Mouse (Mus musculus) erythroblast, adult 5-6 weeks (primary cell): ENCODE measurements around the gene Msh5. TPM values are rescaled to one million over a fixed set of nuclear protein-coding genes. Genes with fewer than 3 reads are reported as not detected.

Experiments used
- ATAC-seq: replicated peaks from 2 replicates; pipeline ENCODE4 v1.8.0; 2016; ENCODE audit warnings: moderate number of reproducible peaks, mild to moderate bottlenecking, moderate TSS enrichment, inconsistent platforms; ENCODE audit not compliant: poor library complexity, low FRiP score, severe bottlenecking
- total RNA-seq, 2 experiments: library from RNA; stranded (forward) in 1 of 2; stranded (reverse) in 1 of 2; fragments of 150-400 nt in 1 of 2; fragments of 200-764, 138-1000 nt in 1 of 2; gene quantifications; 2 replicates each; pipeline versions ENCODE4 v1.2.3 to v1.2.4; 2015 to 2017; ENCODE audit warnings: low replicate concordance in 2 of 2

Gene Msh5
- total RNA-seq, 2 experiments from 2014 or later, result 0.38 to 5.7 TPM

DNA sequence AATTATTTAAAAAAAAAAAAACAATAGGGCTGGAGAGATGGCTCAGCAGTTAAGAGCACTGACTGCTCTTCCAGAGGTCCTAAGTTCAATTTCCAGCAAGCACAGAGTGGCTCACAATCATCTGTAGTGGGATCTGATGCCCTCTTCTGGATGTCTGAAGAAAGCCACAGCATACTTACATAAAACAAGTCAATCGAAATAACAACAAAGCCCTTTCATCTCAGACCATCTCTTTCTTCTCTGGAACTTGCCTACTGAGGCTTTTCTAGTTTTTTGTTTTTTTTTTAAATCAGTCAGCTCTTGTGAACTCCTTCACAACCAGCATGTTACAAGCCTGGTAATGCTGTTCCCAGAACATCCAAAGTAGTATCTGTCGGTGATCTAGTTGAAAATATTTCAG lies 65.9 kb downstream of the Msh5 start:
- no peak for ATAC-seq

DNA sequence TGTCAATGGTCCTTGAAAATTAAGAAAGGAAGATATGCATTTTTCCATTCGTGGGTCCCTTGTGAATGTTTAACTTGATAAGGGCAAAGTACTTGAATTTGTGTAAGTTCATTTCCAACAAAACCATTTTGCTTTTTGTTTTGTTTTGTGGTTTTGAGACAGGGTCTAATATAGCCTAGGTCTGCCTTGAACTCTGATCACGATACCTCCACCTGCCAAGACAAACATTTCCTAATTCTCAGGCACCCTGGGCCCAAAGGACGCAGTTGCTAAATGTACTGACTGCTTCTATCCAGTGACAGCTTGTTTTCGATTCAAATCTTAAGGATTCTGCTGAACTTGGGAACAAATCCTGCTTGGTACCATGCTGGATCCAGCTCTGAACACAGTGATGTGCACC lies 66.9 kb downstream of the Msh5 start:
- ATAC-seq, result no peak

Other genes with a start within 250 kb of the Msh5 start
Only the 30 nearest of the 46 such genes appear.
- 18.8 and 19.9 TPM in 2 replicates for gene Ehmt2, start 148.3 kb downstream of the Msh5 start, total RNA-seq (2015; ENCODE audit: low replicate concordance)
- gene Ehmt2, start 148.3 kb downstream of the Msh5 start, total RNA-seq (2017; ENCODE audit: low replicate concordance), result 18.8 and 22.0 TPM in 2 replicates
- gene Slc44a4, start 132.3 kb downstream of the Msh5 start, total RNA-seq (2015; ENCODE audit: low replicate concordance), result not detected in 2 replicates
- not detected in 2 replicates for gene Slc44a4, start 132.3 kb downstream of the Msh5 start, total RNA-seq (2017; ENCODE audit: low replicate concordance)
- gene Neu1, start 115.5 kb downstream of the Msh5 start, total RNA-seq (2015; ENCODE audit: low replicate concordance), result 12.3 and 12.9 TPM in 2 replicates
- 7.0 and 8.7 TPM in 2 replicates for gene Neu1, start 115.5 kb downstream of the Msh5 start, total RNA-seq (2017; ENCODE audit: low replicate concordance)
- 4.0 and 7.3 TPM in 2 replicates for gene Hspa1b, start 87.5 kb downstream of the Msh5 start, total RNA-seq (2015; ENCODE audit: low replicate concordance)
- 4.3 and 7.9 TPM in 2 replicates for gene Hspa1b, start 87.5 kb downstream of the Msh5 start, total RNA-seq (2017; ENCODE audit: low replicate concordance)
- not detected in 2 replicates for gene Gm20481, start 76.8 kb downstream of the Msh5 start, total RNA-seq (2015; ENCODE audit: low replicate concordance)
- gene Gm20481, start 76.8 kb downstream of the Msh5 start, total RNA-seq (2017; ENCODE audit: low replicate concordance), result not detected in 2 replicates
- gene Hspa1a, start 74.6 kb downstream of the Msh5 start, total RNA-seq (2015; ENCODE audit: low replicate concordance), result 1.5 and 2.9 TPM in 2 replicates
- 5.0 and 5.4 TPM in 2 replicates for gene Hspa1a, start 74.6 kb downstream of the Msh5 start, total RNA-seq (2017; ENCODE audit: low replicate concordance)
- gene Hspa1l, start 74.0 kb downstream of the Msh5 start, total RNA-seq (2015; ENCODE audit: low replicate concordance), result not detected in 2 replicates
- not detected in 2 replicates for gene Hspa1l, start 74.0 kb downstream of the Msh5 start, total RNA-seq (2017; ENCODE audit: low replicate concordance)
- gene Lsm2, start 64.9 kb downstream of the Msh5 start, total RNA-seq (2015; ENCODE audit: low replicate concordance), result 46.8 and 50.3 TPM in 2 replicates
- 11.2 and 16.7 TPM in 2 replicates for gene Lsm2, start 64.9 kb downstream of the Msh5 start, total RNA-seq (2017; ENCODE audit: low replicate concordance)
- gene Vars, start 45.8 kb downstream of the Msh5 start, total RNA-seq (2015; ENCODE audit: low replicate concordance), result 24.4 and 33.4 TPM in 2 replicates
- 37.4 and 45.0 TPM in 2 replicates for gene Vars, start 45.8 kb downstream of the Msh5 start, total RNA-seq (2017; ENCODE audit: low replicate concordance)
- not detected in 2 replicates for gene Vwa7, start 30.2 kb downstream of the Msh5 start, total RNA-seq (2015; ENCODE audit: low replicate concordance)
- gene Vwa7, start 30.2 kb downstream of the Msh5 start, total RNA-seq (2017; ENCODE audit: low replicate concordance), result not detected in 2 replicates
- 2.3 TPM in 1 of 2 replicates, not detected in the other for gene Sapcd1, start 18.7 kb downstream of the Msh5 start, total RNA-seq (2015; ENCODE audit: low replicate concordance)
- gene Sapcd1, start 18.7 kb downstream of the Msh5 start, total RNA-seq (2017; ENCODE audit: low replicate concordance), result not detected in 2 replicates
- gene Clic1, start 3.2 kb upstream of the Msh5 start, total RNA-seq (2015; ENCODE audit: low replicate concordance), result 74.6 and 85.9 TPM in 2 replicates
- gene Clic1, start 3.2 kb upstream of the Msh5 start, total RNA-seq (2017; ENCODE audit: low replicate concordance), result 66.9 and 68.8 TPM in 2 replicates
- gene Ddah2, start 12.3 kb upstream of the Msh5 start, total RNA-seq (2015; ENCODE audit: low replicate concordance), result 1.0 and 1.7 TPM in 2 replicates
- 2.2 TPM in 1 of 2 replicates, not detected in the other for gene Ddah2, start 12.3 kb upstream of the Msh5 start, total RNA-seq (2017; ENCODE audit: low replicate concordance)
- not detected in 2 replicates for gene Ly6g6c, start 18.6 kb upstream of the Msh5 start, total RNA-seq (2015; ENCODE audit: low replicate concordance)
- not detected in 2 replicates for gene Ly6g6c, start 18.6 kb upstream of the Msh5 start, total RNA-seq (2017; ENCODE audit: low replicate concordance)
- gene Mpig6b, start 19.4 kb upstream of the Msh5 start, total RNA-seq (2015; ENCODE audit: low replicate concordance), result 0.42 TPM in 1 of 2 replicates, not detected in the other
- not detected in 2 replicates for gene Mpig6b, start 19.4 kb upstream of the Msh5 start, total RNA-seq (2017; ENCODE audit: low replicate concordance)
- gene Ly6g6e, start 30.2 kb upstream of the Msh5 start, total RNA-seq (2015; ENCODE audit: low replicate concordance), result not detected in 2 replicates
- gene Ly6g6e, start 30.2 kb upstream of the Msh5 start, total RNA-seq (2017; ENCODE audit: low replicate concordance), result not detected in 2 replicates
- gene Ly6g6d, start 31.3 kb upstream of the Msh5 start, total RNA-seq (2015; ENCODE audit: low replicate concordance), result not detected in 2 replicates
- gene Ly6g6d, start 31.3 kb upstream of the Msh5 start, total RNA-seq (2017; ENCODE audit: low replicate concordance), result 1.4 TPM in 1 of 2 replicates, not detected in the other
- gene Ly6g6f, start 38.9 kb upstream of the Msh5 start, total RNA-seq (2015; ENCODE audit: low replicate concordance), result not detected in 2 replicates
- not detected in 2 replicates for gene Ly6g6f, start 38.9 kb upstream of the Msh5 start, total RNA-seq (2017; ENCODE audit: low replicate concordance)
- 28.1 and 36.8 TPM in 2 replicates for gene Abhd16a, start 42.5 kb upstream of the Msh5 start, total RNA-seq (2015; ENCODE audit: low replicate concordance)
- gene Abhd16a, start 42.5 kb upstream of the Msh5 start, total RNA-seq (2017; ENCODE audit: low replicate concordance), result 33.3 and 63.0 TPM in 2 replicates
- gene Ly6g5c, start 61.5 kb upstream of the Msh5 start, total RNA-seq (2015; ENCODE audit: low replicate concordance), result not detected in 2 replicates
- gene Ly6g5c, start 61.5 kb upstream of the Msh5 start, total RNA-seq (2017; ENCODE audit: low replicate concordance), result not detected in 2 replicates
- 7.7 TPM in 1 of 2 replicates, not detected in the other for gene Ly6g5b, start 68.7 kb upstream of the Msh5 start, total RNA-seq (2015; ENCODE audit: low replicate concordance)
- gene Ly6g5b, start 68.7 kb upstream of the Msh5 start, total RNA-seq (2017; ENCODE audit: low replicate concordance), result 0.34 TPM in 1 of 2 replicates, not detected in the other
- gene Gpank1, start 74.7 kb upstream of the Msh5 start, total RNA-seq (2015; ENCODE audit: low replicate concordance), result 10.9 and 14.8 TPM in 2 replicates
- 15.8 and 20.4 TPM in 2 replicates for gene Gpank1, start 74.7 kb upstream of the Msh5 start, total RNA-seq (2017; ENCODE audit: low replicate concordance)
- 156 and 181 TPM in 2 replicates for gene Csnk2b, start 75.3 kb upstream of the Msh5 start, total RNA-seq (2015; ENCODE audit: low replicate concordance)
- gene Csnk2b, start 75.3 kb upstream of the Msh5 start, total RNA-seq (2017; ENCODE audit: low replicate concordance), result 76.5 and 112 TPM in 2 replicates
- 0.63 and 1.5 TPM in 2 replicates for gene D17H6S53E, start 79.6 kb upstream of the Msh5 start, total RNA-seq (2015; ENCODE audit: low replicate concordance)
- gene D17H6S53E, start 79.6 kb upstream of the Msh5 start, total RNA-seq (2017; ENCODE audit: low replicate concordance), result 2.6 and 2.8 TPM in 2 replicates
- gene Apom, start 85.3 kb upstream of the Msh5 start, total RNA-seq (2015; ENCODE audit: low replicate concordance), result not detected in 2 replicates
- 0.94 TPM in 1 of 2 replicates, not detected in the other for gene Apom, start 85.3 kb upstream of the Msh5 start, total RNA-seq (2017; ENCODE audit: low replicate concordance)
- gene Bag6, start 88.4 kb upstream of the Msh5 start, total RNA-seq (2015; ENCODE audit: low replicate concordance), result 23.8 and 47.9 TPM in 2 replicates
- gene Bag6, start 88.4 kb upstream of the Msh5 start, total RNA-seq (2017; ENCODE audit: low replicate concordance), result 48.1 and 71.4 TPM in 2 replicates
- 70.2 and 111 TPM in 2 replicates for gene Prrc2a, start 118.2 kb upstream of the Msh5 start, total RNA-seq (2015; ENCODE audit: low replicate concordance)
- 15.1 and 22.6 TPM in 2 replicates for gene Prrc2a, start 118.2 kb upstream of the Msh5 start, total RNA-seq (2017; ENCODE audit: low replicate concordance)
- gene Aif1, start 129.3 kb upstream of the Msh5 start, total RNA-seq (2015; ENCODE audit: low replicate concordance), result 14.4 and 19.8 TPM in 2 replicates
- 8.7 and 15.8 TPM in 2 replicates for gene Aif1, start 129.3 kb upstream of the Msh5 start, total RNA-seq (2017; ENCODE audit: low replicate concordance)
- 55.5 and 77.7 TPM in 2 replicates for gene Lst1, start 141.7 kb upstream of the Msh5 start, total RNA-seq (2015; ENCODE audit: low replicate concordance)
- gene Lst1, start 141.7 kb upstream of the Msh5 start, total RNA-seq (2017; ENCODE audit: low replicate concordance), result 32.2 and 57.3 TPM in 2 replicates
- gene Ltb, start 147.7 kb upstream of the Msh5 start, total RNA-seq (2015; ENCODE audit: low replicate concordance), result 4.6 TPM in 1 of 2 replicates, not detected in the other
- 1.7 and 3.8 TPM in 2 replicates for gene Ltb, start 147.7 kb upstream of the Msh5 start, total RNA-seq (2017; ENCODE audit: low replicate concordance)